Mouse (Mus musculus) limb, embryonic 13.5 days (tissue): ENCODE data around the gene Ipo13. TPM values are rescaled to one million over a fixed set of nuclear protein-coding genes. Genes with fewer than 3 reads are reported as not detected.

Experiments used
- ATAC-seq: fragments of 200-750 bp; cut with Nextera tagmentation; 2 replicates; pipeline ENCODE4 v1.8.0; 2017; ENCODE audit warnings: low read depth, moderate number of reproducible peaks, moderate TSS enrichment; ENCODE audit not compliant: low FRiP score
- H3K27ac ChIP-seq: fragments of 300-500 bp; sonication (generic); 2 replicates; pipeline ENCODE4 v1.5.1; 2015; ENCODE audit warnings: inconsistent platforms, mild to moderate bottlenecking, moderate library complexity
- H3K27me3 ChIP-seq: fragments of 300-500 bp; sonication (generic); 2 replicates; pipeline ENCODE4 v1.6.1; 2015; ENCODE audit warnings: mild to moderate bottlenecking, inconsistent platforms
- H3K36me3 ChIP-seq: fragments of 300-500 bp; sonication (generic); 2 replicates; pipeline ENCODE4 v1.6.1; 2015; ENCODE audit warnings: inconsistent platforms, mild to moderate bottlenecking, moderate library complexity
- H3K4me1 ChIP-seq: fragments of 300-500 bp; sonication (generic); 2 replicates; pipeline ENCODE4 v1.6.1; 2015; ENCODE audit warnings: inconsistent platforms
- H3K4me2 ChIP-seq: fragments of 300-500 bp; sonication (generic); replicated peaks from 2 replicates; pipeline ENCODE4 v1.6.1; 2015; ENCODE audit warnings: inconsistent platforms, mild to moderate bottlenecking, moderate library complexity
- H3K4me3 ChIP-seq: fragments of 300-500 bp; sonication (generic); 2 replicates; pipeline ENCODE4 v1.5.1; 2015; ENCODE audit warnings: moderate library complexity, mild to moderate bottlenecking, inconsistent platforms
- H3K9ac ChIP-seq: fragments of 300-500 bp; sonication (generic); 2 replicates; pipeline ENCODE4 v1.6.1; 2015; ENCODE audit warnings: mild to moderate bottlenecking, inconsistent platforms
- H3K9me3 ChIP-seq: fragments of 300-500 bp; sonication (generic); 2 replicates; pipeline ENCODE4 v1.6.1; 2016; ENCODE audit warnings: inconsistent platforms
- WGBS: fragments of 180-500 bp; shearing (Covaris S2); methylation state at CpG from one replicate; pipeline ENCODE4 v1.1.7; 2015; 5-methylcytosine and 5-hydroxymethylcytosine counted together
- polyA plus RNA-seq: library from polyadenylated mRNA; unstranded; fragments of >200 nt; fragmentation: Nextera tagmentation; extraction: Ambion mirVana; gene quantifications from 2 replicates; pipeline ENCODE4 v1.2.1, GENCODE M21; 2015

The Ipo13 gene
- polyA plus RNA-seq, 1 experiment from 2014 or later = 43.7 TPM

GRCm38 (mm10) chr4:117872471-117872886, 42.3 kb downstream of the Ipo13 start, which contains the start of gene Ccdc24:
Ccdc24 (minus strand) TSS chr4:117872557.
- Histone ChIP-seq H3K4me3 (peak within 1 kb of the TSS; percentile 18), H3K27me3 (no peaks in the 10 kb centered on the region), H3K4me2 (peak within 1 kb of the TSS; percentile 56), H3K27ac (no peak within 1 kb of the TSS), H3K36me3 (peaks cover 53% of the 10 kb centered on the region), H3K9me3 (no peaks in the 10 kb centered on the region), H3K4me1 (peaks cover 16% of the 10 kb centered on the region), H3K9ac (peak within 1 kb of the TSS; percentile 45)
- 8% methylated on average over 14 of the region's 14 CpGs for WGBS
- ATAC-seq = no peak

GRCm38 (mm10) chr4:117871787-117872186, 43.0 kb downstream of the Ipo13 start:
- H3K9ac ChIP-seq = no peak overlapping the region
- H3K4me3 ChIP-seq = no peak overlapping the region
- no peaks in the 10 kb centered on the region for H3K9me3 ChIP-seq
- no peak overlapping the region for H3K4me2 ChIP-seq
- WGBS = 46% methylated on average over 7 of the region's 7 CpGs
- peaks cover 16% of the 10 kb centered on the region for H3K4me1 ChIP-seq
- no peak for ATAC-seq
- H3K36me3 ChIP-seq = peaks cover 46% of the 10 kb centered on the region
- H3K27ac ChIP-seq = no peak overlapping the region
- H3K27me3 ChIP-seq = no peaks in the 10 kb centered on the region

- Histone ChIP-seq H3K9me3 (no peaks in the 10 kb centered on the region), H3K4me1 (peaks cover 26% of the 10 kb centered on the region), H3K27me3 (no peaks in the 10 kb centered on the region), H3K36me3 (peaks cover 32% of the 10 kb centered on the region), H3K27ac (no peak overlapping the region), H3K4me3 (no peak overlapping the region), H3K4me2 (no peak overlapping the region), H3K9ac (no peak overlapping the region)
- ATAC-seq = no peak
- WGBS = 53% methylated on average over 1 of the region's 1 CpGs
Measured at GRCm38 (mm10) chr4:117870437-117870836, 44.4 kb downstream of the Ipo13 start.

GRCm38 (mm10) chr4:117869317-117869716, 45.5 kb downstream of the Ipo13 start:
- peak; percentile 9; the same call in 1 of the 2 replicates for ATAC-seq
- H3K27me3 ChIP-seq = no peaks in the 10 kb centered on the region
- H3K4me3 ChIP-seq = no peak overlapping the region
- WGBS = 59% methylated on average over 9 of the region's 9 CpGs
- H3K4me2 ChIP-seq = no peak overlapping the region
- H3K36me3 ChIP-seq = peaks cover 29% of the 10 kb centered on the region
- H3K9ac ChIP-seq = no peak overlapping the region
- no peak overlapping the region for H3K27ac ChIP-seq
- H3K9me3 ChIP-seq = no peaks in the 10 kb centered on the region
- peaks cover 26% of the 10 kb centered on the region for H3K4me1 ChIP-seq

- peaks cover 25% of the 10 kb centered on the region for H3K4me1 ChIP-seq
- no peak overlapping the region for H3K9ac ChIP-seq
- no peaks in the 10 kb centered on the region for H3K27me3 ChIP-seq
- H3K4me3 ChIP-seq = peak overlapping the region; percentile 10; the same call in 1 of the 2 replicates
- H3K27ac ChIP-seq = no peak overlapping the region
- no peaks in the 10 kb centered on the region for H3K9me3 ChIP-seq
- peak overlapping the region; percentile 35; the same call in 1 of the 2 replicates for H3K4me2 ChIP-seq
- H3K36me3 ChIP-seq = peaks cover 22% of the 10 kb centered on the region
- 17% methylated on average over 24 of the region's 24 CpGs for WGBS
- ATAC-seq = no peak
Measured at GRCm38 (mm10) chr4:117867823-117868222, 47.0 kb downstream of the Ipo13 start.

GRCm38 (mm10) chr4:117867000-117867399, 47.8 kb downstream of the Ipo13 start:
- ATAC-seq = no peak
- WGBS = 81% methylated on average over 6 of the region's 6 CpGs
- no peaks in the 10 kb centered on the region for H3K27me3 ChIP-seq
- H3K27ac ChIP-seq = no peak overlapping the region
- no peaks in the 10 kb centered on the region for H3K9me3 ChIP-seq
- H3K9ac ChIP-seq = no peak overlapping the region
- H3K36me3 ChIP-seq = peaks cover 22% of the 10 kb centered on the region
- H3K4me1 ChIP-seq = peaks cover 17% of the 10 kb centered on the region
- H3K4me3 ChIP-seq = no peak overlapping the region
- H3K4me2 ChIP-seq = no peak overlapping the region

GRCm38 (mm10) chr4:117866083-117866482, 48.7 kb downstream of the Ipo13 start:
- Histone ChIP-seq H3K4me2 (no peak overlapping the region), H3K27me3 (no peaks in the 10 kb centered on the region), H3K27ac (no peak overlapping the region; the same call in 1 of the 2 replicates), H3K9me3 (no peaks in the 10 kb centered on the region), H3K36me3 (peaks cover 22% of the 10 kb centered on the region), H3K4me1 (peaks cover 13% of the 10 kb centered on the region), H3K4me3 (no peak overlapping the region), H3K9ac (no peak overlapping the region)
- 53% methylated on average over 9 of the region's 9 CpGs for WGBS
- ATAC-seq = peak; percentile 17; the same call in 1 of the 2 replicates

GRCm38 (mm10) chr4:117862823-117863222, 52.0 kb downstream of the Ipo13 start:
- Histone ChIP-seq H3K9ac (no peak overlapping the region), H3K4me3 (no peak overlapping the region), H3K27me3 (no peaks in the 10 kb centered on the region), H3K4me2 (no peak overlapping the region), H3K9me3 (no peaks in the 10 kb centered on the region), H3K27ac (no peak overlapping the region), H3K36me3 (peaks cover 24% of the 10 kb centered on the region), H3K4me1 (peaks cover 9% of the 10 kb centered on the region)
- ATAC-seq = no peak
- 37% methylated on average over 4 of the region's 4 CpGs for WGBS

- Histone ChIP-seq H3K4me2 (no peak overlapping the region), H3K9ac (no peak overlapping the region), H3K9me3 (no peaks in the 10 kb centered on the region), H3K27ac (no peak overlapping the region), H3K4me3 (no peak overlapping the region), H3K27me3 (no peaks in the 10 kb centered on the region), H3K4me1 (peaks cover 3% of the 10 kb centered on the region), H3K36me3 (peaks cover 45% of the 10 kb centered on the region)
- no peak for ATAC-seq
- 86% methylated on average over 9 of the region's 9 CpGs for WGBS
Measured at GRCm38 (mm10) chr4:117860570-117860969, 54.2 kb downstream of the Ipo13 start.

- peaks cover 10% of the 10 kb centered on the region for H3K4me1 ChIP-seq
- peaks cover 33% of the 10 kb centered on the region for H3K36me3 ChIP-seq
- H3K4me3 ChIP-seq = no peak overlapping the region
- H3K9me3 ChIP-seq = no peaks in the 10 kb centered on the region
- H3K27ac ChIP-seq = no peak overlapping the region
- no peaks in the 10 kb centered on the region for H3K27me3 ChIP-seq
- no peak overlapping the region for H3K4me2 ChIP-seq
- ATAC-seq = 0 out of 2 replicates have a peak, but pooled peaks have one; percentile 37
- no peak overlapping the region for H3K9ac ChIP-seq
- 62% methylated on average over 3 of the region's 3 CpGs for WGBS
Measured at GRCm38 (mm10) chr4:117858794-117859193, 56.0 kb downstream of the Ipo13 start.

- ATAC-seq = no peak
- no peak overlapping the region for H3K4me2 ChIP-seq
- H3K36me3 ChIP-seq = peaks cover 32% of the 10 kb centered on the region
- no peaks in the 10 kb centered on the region for H3K27me3 ChIP-seq
- no peaks in the 10 kb centered on the region for H3K9me3 ChIP-seq
- WGBS = 72% methylated on average over 9 of the region's 9 CpGs
- peaks cover 10% of the 10 kb centered on the region for H3K4me1 ChIP-seq
- no peak overlapping the region for H3K9ac ChIP-seq
- no peak overlapping the region for H3K4me3 ChIP-seq
- no peak overlapping the region for H3K27ac ChIP-seq
Measured at GRCm38 (mm10) chr4:117855146-117855545, 59.7 kb downstream of the Ipo13 start.

GRCm38 (mm10) chr4:117852152-117852868, 62.5 kb downstream of the Ipo13 start:
- Histone ChIP-seq H3K36me3 (peaks cover 22% of the 10 kb centered on the region), H3K4me3 (no peak overlapping the region), H3K4me2 (no peak overlapping the region), H3K9ac (no peak overlapping the region), H3K4me1 (peaks cover 12% of the 10 kb centered on the region), H3K27me3 (no peaks in the 10 kb centered on the region), H3K9me3 (no peaks in the 10 kb centered on the region), H3K27ac (no peak overlapping the region)
- 87% methylated on average over 10 of the region's 10 CpGs for WGBS
- ATAC-seq = no peak
